Mouse (Mus musculus) forebrain, embryonic 14.5 days (tissue): Measurements from ENCODE around the gene Ppfibp2. TPM values are rescaled to one million over a fixed set of nuclear protein-coding genes. Genes with fewer than 3 reads are reported as not detected.

Source experiments
- ATAC-seq: fragments of 200-750 bp; cut with Nextera tagmentation; 2 replicates; pipeline ENCODE4 v1.8.0; 2017; ENCODE audit warnings: mild to moderate bottlenecking, moderate library complexity
- DNase-seq: peaks from one replicate; pipeline ENCODE4 v3.0.0-alpha.2; 2015; ENCODE audit warnings: low spot score
- H3K27ac ChIP-seq: fragments of 300-500 bp; sonication (generic); 2 replicates; pipeline ENCODE4 v1.5.1; 2014; ENCODE audit warnings: low read depth, mild to moderate bottlenecking, control low read depth, low read length, moderate library complexity
- H3K27me3 ChIP-seq: fragments of 300-500 bp; sonication (generic); replicated peaks from 2 replicates; pipeline ENCODE4 v1.6.1; 2014; ENCODE audit warnings: low read length, control low read depth, mixed read lengths; ENCODE audit not compliant: control insufficient read depth, insufficient read depth
- H3K36me3 ChIP-seq: fragments of 300-500 bp; sonication (generic); 2 replicates; pipeline ENCODE4 v1.6.1; 2014; ENCODE audit warnings: low read length, control low read depth; ENCODE audit not compliant: control insufficient read depth, insufficient read depth
- H3K4me1 ChIP-seq: fragments of 300-500 bp; sonication (generic); 2 replicates; pipeline ENCODE4 v1.6.1; 2014; ENCODE audit warnings: antibody characterized with exemption, low read length, control low read depth; ENCODE audit not compliant: control insufficient read depth, insufficient read depth
- H3K4me2 ChIP-seq: fragments of 300-500 bp; sonication (generic); 2 replicates; pipeline ENCODE4 v1.6.1; 2014; ENCODE audit warnings: mild to moderate bottlenecking, control low read depth, low read length
- H3K4me3 ChIP-seq: fragments of 300-500 bp; sonication (generic); 2 replicates; pipeline ENCODE4 v1.5.1; 2014; ENCODE audit warnings: low read depth, low read length, control low read depth
- H3K9ac ChIP-seq: fragments of 300-500 bp; sonication (generic); 2 replicates; pipeline ENCODE4 v1.6.1; 2014; ENCODE audit warnings: mild to moderate bottlenecking, low read length, control low read depth, moderate library complexity
- H3K9me3 ChIP-seq: fragments of 300-500 bp; sonication (generic); replicated peaks from 2 replicates; pipeline ENCODE4 v1.6.1; 2016; ENCODE audit warnings: low read length, control low read depth, mixed read lengths; ENCODE audit not compliant: control insufficient read depth
- WGBS: fragments of 180-500 bp; shearing (Covaris S2); extraction: QIAGEN DNeasy Blood & Tissue Kit; methylation state at CpG from one replicate; pipeline ENCODE4 v1.1.7; 2014; 5-methylcytosine and 5-hydroxymethylcytosine counted together
- polyA plus RNA-seq: library from polyadenylated mRNA; unstranded; fragments of >200 nt; fragmentation: Nextera tagmentation; extraction: Ambion mirVana; gene quantifications from 2 replicates; pipeline ENCODE4 v1.2.1, GENCODE M21; 2014

The Ppfibp2 gene
- polyA plus RNA-seq, 1 experiment from 2014 or later = 1.6 TPM

- Histone ChIP-seq H3K36me3 (no peaks in the 10 kb centered on the region), H3K9me3 (no peaks in the 10 kb centered on the region), H3K4me2 (no peak overlapping the region), H3K9ac (no peak overlapping the region), H3K4me3 (no peak overlapping the region), H3K27ac (peak overlapping the region; percentile 33; the same call in 1 of the 2 replicates), H3K27me3 (no peaks in the 10 kb centered on the region), H3K4me1 (peaks cover 18% of the 10 kb centered on the region)
- DNase-seq = no peak
- no peak for ATAC-seq
- 56% methylated on average over 8 of the region's 8 CpGs for WGBS
Measured at GRCm38 (mm10) chr7:107664063-107665056, 69.4 kb downstream of the Ppfibp2 start.

GRCm38 (mm10) chr7:107665221-107665585 lies 70.2 kb downstream of the Ppfibp2 start:
- Histone ChIP-seq H3K4me2 (peak overlapping the region; percentile 32), H3K36me3 (no peaks in the 10 kb centered on the region), H3K4me3 (no peak overlapping the region), H3K27ac (peak overlapping the region; percentile 5; the same call in 1 of the 2 replicates), H3K9me3 (no peaks in the 10 kb centered on the region), H3K9ac (peak overlapping the region; percentile 49), H3K27me3 (no peaks in the 10 kb centered on the region), H3K4me1 (peaks cover 18% of the 10 kb centered on the region)
- WGBS = 28% methylated on average over 4 of the region's 4 CpGs
- ATAC-seq (no peak), DNase-seq (peak; percentile 25)

- ATAC-seq = peak; percentile 65
- Histone ChIP-seq H3K4me2 (peak overlapping the region; percentile 32), H3K27me3 (no peaks in the 10 kb centered on the region), H3K4me3 (peak overlapping the region; percentile 11), H3K27ac (peak overlapping the region; percentile 5; the same call in 1 of the 2 replicates), H3K9me3 (no peaks in the 10 kb centered on the region), H3K9ac (peak overlapping the region; percentile 49), H3K36me3 (no peaks in the 10 kb centered on the region), H3K4me1 (peaks cover 18% of the 10 kb centered on the region)
- DNase-seq = peak; percentile 72
- WGBS = 7% methylated on average over 9 of the region's 9 CpGs
Measured at GRCm38 (mm10) chr7:107665586-107666261, 70.7 kb downstream of the Ppfibp2 start.

GRCm38 (mm10) chr7:107666262-107666902 lies 71.4 kb downstream of the Ppfibp2 start:
- DNase-seq = no peak
- peak overlapping the region; percentile 49 for H3K9ac ChIP-seq

GRCm38 (mm10) chr7:107668514-107668913 lies 73.5 kb downstream of the Ppfibp2 start:
- no peaks in the 10 kb centered on the region for H3K36me3 ChIP-seq
- no peak overlapping the region for H3K4me2 ChIP-seq
- no peaks in the 10 kb centered on the region for H3K9me3 ChIP-seq
- peaks cover 18% of the 10 kb centered on the region for H3K4me1 ChIP-seq
- H3K9ac ChIP-seq = no peak overlapping the region
- no peaks in the 10 kb centered on the region for H3K27me3 ChIP-seq
- no peak overlapping the region for H3K27ac ChIP-seq
- no peak for DNase-seq
- ATAC-seq = no peak
- H3K4me3 ChIP-seq = no peak overlapping the region
- WGBS = 92% methylated on average over 5 of the region's 5 CpGs

More at GRCm38 (mm10) chr7:107666262-107666902, 71.4 kb downstream of the Ppfibp2 start:
- peaks cover 18% of the 10 kb centered on the region for H3K4me1 ChIP-seq
- no peaks in the 10 kb centered on the region for H3K9me3 ChIP-seq
- no peaks in the 10 kb centered on the region for H3K27me3 ChIP-seq
- peak overlapping the region; percentile 32 for H3K4me2 ChIP-seq
- no peaks in the 10 kb centered on the region for H3K36me3 ChIP-seq
- H3K27ac ChIP-seq = no peak overlapping the region; the same call in 1 of the 2 replicates
- peak overlapping the region; percentile 11 for H3K4me3 ChIP-seq
- 48% methylated on average over 13 of the region's 13 CpGs for WGBS
- peak; percentile 16; the same call in 1 of the 2 replicates for ATAC-seq

- Histone ChIP-seq H3K27me3 (no peaks in the 10 kb centered on the region), H3K36me3 (no peaks in the 10 kb centered on the region), H3K4me3 (no peak overlapping the region), H3K9me3 (no peaks in the 10 kb centered on the region), H3K4me1 (no peaks in the 10 kb centered on the region), H3K27ac (no peak overlapping the region), H3K4me2 (no peak overlapping the region), H3K9ac (no peak overlapping the region)
- ATAC-seq = no peak
- WGBS = 74% methylated on average over 3 of the region's 3 CpGs
- no peak for DNase-seq
Measured at GRCm38 (mm10) chr7:107675224-107675623, 80.2 kb downstream of the Ppfibp2 start.

- no peaks in the 10 kb centered on the region for H3K27me3 ChIP-seq
- DNase-seq = no peak
- H3K4me3 ChIP-seq = no peak overlapping the region
- no peaks in the 10 kb centered on the region for H3K9me3 ChIP-seq
- no peaks in the 10 kb centered on the region for H3K4me1 ChIP-seq
- no peak for ATAC-seq
- no peak overlapping the region for H3K27ac ChIP-seq
- H3K36me3 ChIP-seq = no peaks in the 10 kb centered on the region
- no peak overlapping the region for H3K4me2 ChIP-seq
- H3K9ac ChIP-seq = no peak overlapping the region
- WGBS = 29% methylated on average over 6 of the region's 6 CpGs
Measured at GRCm38 (mm10) chr7:107680151-107680852, 85.3 kb downstream of the Ppfibp2 start.

GRCm38 (mm10) chr7:107681306-107681705 lies 86.3 kb downstream of the Ppfibp2 start:
- 80% methylated on average over 2 of the region's 2 CpGs for WGBS
- no peaks in the 10 kb centered on the region for H3K9me3 ChIP-seq
- DNase-seq (no peak), ATAC-seq (no peak)
- H3K4me1 ChIP-seq = no peaks in the 10 kb centered on the region
- no peak overlapping the region for H3K27ac ChIP-seq
- no peak overlapping the region for H3K9ac ChIP-seq
- H3K4me2 ChIP-seq = no peak overlapping the region
- H3K36me3 ChIP-seq = no peaks in the 10 kb centered on the region
- H3K27me3 ChIP-seq = no peaks in the 10 kb centered on the region
- no peak overlapping the region for H3K4me3 ChIP-seq
